Mouse (Mus musculus) heart, adult 2 months (tissue): ENCODE results near the gene 5430419D17Rik.

Experiments used
- CTCF ChIP-seq: fragments of 200-600 bp; IDR thresholded peaks from 2 replicates; pipeline ENCODE4 v1.8.1; 2022; ENCODE audit warnings: antibody characterized with exemption, mild to moderate bottlenecking, moderate library complexity
- EP300 ChIP-seq: fragments of 200-500 bp; IDR thresholded peaks from 2 replicates; pipeline ENCODE4 v1.6.1; 2011; ENCODE audit warnings: low read depth, low read length, control low read depth; ENCODE audit not compliant: insufficient read depth
- POLR2A ChIP-seq: fragments of 200-500 bp; IDR thresholded peaks from 2 replicates; pipeline ENCODE4 v1.6.1; 2011; ENCODE audit warnings: mild to moderate bottlenecking, low read depth, low read length, control low read depth; ENCODE audit not compliant: insufficient read depth

- no peak for TF ChIP-seq CTCF
- TF ChIP-seq EP300, result no peak
- no peak for TF ChIP-seq POLR2A
These were observed 148.0 kb downstream of the 5430419D17Rik start, which contains the start of gene Cuzd1 for GRCm38 (mm10) chr7:131322192-131322591.
